Mouse (Mus musculus) spleen, adult 10 weeks (tissue): ENCODE results near the gene Glrx5. TPM values are rescaled to one million over a fixed set of nuclear protein-coding genes. Genes with fewer than 3 reads are reported as not detected.

ENCODE experiments used
- polyA plus RNA-seq: library from polyadenylated mRNA; stranded (reverse); fragments of 350-450 nt; fragmentation: Illumina TruSeq; extraction: RNeasy Lipid Tissue Mini Kit (QIAGEN cat#74804); gene quantifications from one replicate; pipeline ENCODE4 v1.2.3, GENCODE M21; 2015; ENCODE audit warnings: low replicate concordance; ENCODE audit not compliant: insufficient read depth

The Glrx5 gene
- 13.9 TPM for polyA plus RNA-seq

GRCm38 (mm10) chr12:105032147-105032831 is at the start of gene Glrx5:
Gene Glrx5, plus strand, starts transcription at chr12:105032688.

GRCm38 (mm10) chr12:105009370-105010212 is 22.9 kb upstream of the Glrx5 start, which contains the start of gene Syne3:
Gene Syne3, minus strand, starts transcription at chr12:105009809.

Other genes starting within 250 kb of the Glrx5 start
- 0.25 TPM for gene Clmn, start 167.6 kb upstream of the Glrx5 start, polyA plus RNA-seq
- 8.1 TPM for gene Syne3, start 22.9 kb upstream of the Glrx5 start, polyA plus RNA-seq
- not detected for gene Tcl1b2, start 113.3 kb downstream of the Glrx5 start, polyA plus RNA-seq
- gene Tcl1b1, start 127.0 kb downstream of the Glrx5 start, polyA plus RNA-seq, result not detected
- gene Tcl1b5, start 143.7 kb downstream of the Glrx5 start, polyA plus RNA-seq, result not detected
- gene Tcl1b3, start 158.4 kb downstream of the Glrx5 start, polyA plus RNA-seq, result not detected
- not detected for gene Tcl1b4, start 169.3 kb downstream of the Glrx5 start, polyA plus RNA-seq
- not detected for gene Tcl1, start 190.1 kb downstream of the Glrx5 start, polyA plus RNA-seq